Mouse (Mus musculus) hindbrain, embryonic 14.5 days (tissue): ENCODE results near the gene Mfsd9. TPM values are rescaled to one million over a fixed set of nuclear protein-coding genes. Genes with fewer than 3 reads are reported as not detected.
A peak's percentile ranks its signal among the peaks of the same experiment; 100 is the strongest.

Source experiments
- ATAC-seq: fragments of 200-750 bp; cut with Nextera tagmentation; 2 replicates; pipeline ENCODE4 v1.8.0; 2017; ENCODE audit warnings: moderate number of reproducible peaks, mild to moderate bottlenecking, moderate TSS enrichment, moderate library complexity; ENCODE audit not compliant: low FRiP score
- DNase-seq: peaks from one replicate; pipeline ENCODE4 v3.0.0-alpha.2; 2015; ENCODE audit warnings: low spot score
- H3K27ac ChIP-seq: fragments of 300-500 bp; sonication (generic); 2 replicates; pipeline ENCODE4 v1.5.1; 2014; ENCODE audit warnings: mild to moderate bottlenecking, moderate library complexity
- H3K27me3 ChIP-seq: fragments of 300-500 bp; sonication (generic); 2 replicates; pipeline ENCODE4 v1.6.1; 2014; ENCODE audit warnings: mild to moderate bottlenecking, low read length, mixed read lengths; ENCODE audit not compliant: control insufficient read depth, insufficient read depth
- H3K36me3 ChIP-seq: fragments of 300-500 bp; sonication (generic); replicated peaks from 2 replicates; pipeline ENCODE4 v1.6.1; 2014; ENCODE audit not compliant: control insufficient read depth, insufficient read depth
- H3K4me1 ChIP-seq: fragments of 300-500 bp; sonication (generic); replicated peaks from 2 replicates; pipeline ENCODE4 v1.6.1; 2014; ENCODE audit warnings: antibody characterized with exemption, low read length, mixed read lengths; ENCODE audit not compliant: control insufficient read depth, insufficient read depth
- H3K4me2 ChIP-seq: fragments of 300-500 bp; sonication (generic); replicated peaks from 2 replicates; pipeline ENCODE4 v1.6.1; 2014; ENCODE audit warnings: mild to moderate bottlenecking, moderate library complexity
- H3K4me3 ChIP-seq: fragments of 300-500 bp; sonication (generic); replicated peaks from 2 replicates; pipeline ENCODE4 v1.5.1; 2014; ENCODE audit warnings: mild to moderate bottlenecking, low read length
- H3K9ac ChIP-seq: fragments of 300-500 bp; sonication (generic); 2 replicates; pipeline ENCODE4 v1.6.1; 2014
- H3K9me3 ChIP-seq: fragments of 300-500 bp; sonication (generic); 2 replicates; pipeline ENCODE4 v1.6.1; 2016; ENCODE audit warnings: low read length; ENCODE audit not compliant: control insufficient read depth
- WGBS: fragments of 180-500 bp; shearing (Covaris S2); extraction: QIAGEN DNeasy Blood & Tissue Kit; methylation state at CpG from one replicate; pipeline ENCODE4 v1.1.7; 2014; 5-methylcytosine and 5-hydroxymethylcytosine counted together
- polyA plus RNA-seq: library from polyadenylated mRNA; unstranded; fragments of >200 nt; fragmentation: Nextera tagmentation; extraction: Ambion mirVana; gene quantifications from 2 replicates; pipeline ENCODE4 v1.2.1, GENCODE M21; 2014

Mfsd9 gene
- polyA plus RNA-seq, 1 experiment from 2014 or later: 8.6 TPM

DNA sequence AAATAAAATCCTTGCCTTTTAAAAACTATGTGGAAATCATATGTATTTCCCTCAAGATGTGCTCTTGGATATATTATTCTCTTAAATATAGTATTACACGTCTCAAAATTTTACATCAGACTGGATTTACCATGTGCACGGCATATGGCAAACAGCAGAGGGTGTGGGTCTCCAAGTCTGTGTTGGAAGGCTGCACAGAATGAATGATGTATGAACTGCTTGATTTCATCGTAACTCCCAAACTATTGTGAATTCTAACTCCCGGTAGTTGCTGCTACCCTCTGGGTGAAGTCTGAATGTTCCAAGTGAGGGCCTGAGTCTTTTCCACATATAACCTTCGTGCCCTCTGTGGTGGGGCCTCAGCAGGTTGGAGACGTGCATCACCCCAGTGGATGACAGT, 1.5 kb downstream of the Mfsd9 start:
- H3K4me2 ChIP-seq: 0 out of 2 replicates have a peak overlapping the region, but pooled peaks have one; percentile 71
- no peaks in the 10 kb centered on the region for H3K9me3 ChIP-seq
- DNase-seq (no peak), ATAC-seq (no peak)
- 77% methylated on average over 6 of the region's 6 CpGs for WGBS
- no peaks in the 10 kb centered on the region; the same call in 1 of the 2 replicates for H3K36me3 ChIP-seq
- no peak overlapping the region for H3K27ac ChIP-seq
- no peak overlapping the region for H3K9ac ChIP-seq
- no peak overlapping the region for H3K4me3 ChIP-seq
- no peaks in the 10 kb centered on the region for H3K27me3 ChIP-seq
- H3K4me1 ChIP-seq: no peaks in the 10 kb centered on the region; the same call in 1 of the 2 replicates

DNA sequence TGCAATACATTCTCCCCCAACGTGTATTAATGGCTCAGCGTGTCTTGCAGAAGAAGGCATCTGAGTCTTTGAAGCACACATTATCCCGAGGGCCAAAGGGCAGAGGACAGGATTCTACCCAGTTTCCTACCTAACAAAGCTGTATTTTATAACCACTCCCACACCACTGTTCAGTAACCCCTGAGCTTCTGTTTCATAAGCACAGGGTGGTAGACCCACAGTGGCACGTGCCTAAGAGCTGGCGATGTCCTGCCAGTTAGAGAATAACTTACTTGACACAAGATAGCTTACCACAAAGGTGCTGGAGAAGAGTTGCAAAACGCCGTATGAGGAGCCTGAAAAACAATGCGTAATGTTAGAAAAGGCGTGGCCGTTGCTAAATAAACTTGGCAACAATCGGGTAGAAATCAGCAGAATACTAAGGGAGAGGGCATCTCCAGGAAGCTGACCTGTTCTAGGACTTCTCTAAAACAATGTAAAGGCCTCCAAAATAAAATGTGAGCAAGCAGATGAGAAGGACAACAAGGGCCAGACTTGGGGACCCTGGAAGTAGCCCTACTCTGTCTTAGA, 4.5 kb downstream of the Mfsd9 start:
- DNase-seq: no peak
- no peaks in the 10 kb centered on the region for H3K9me3 ChIP-seq
- ATAC-seq: no peak
- H3K27me3 ChIP-seq: no peaks in the 10 kb centered on the region
- 86% methylated on average over 11 of the region's 11 CpGs for WGBS
- no peak overlapping the region for H3K4me2 ChIP-seq
- no peaks in the 10 kb centered on the region; the same call in 1 of the 2 replicates for H3K4me1 ChIP-seq
- no peak overlapping the region for H3K27ac ChIP-seq
- no peak overlapping the region for H3K9ac ChIP-seq
- H3K4me3 ChIP-seq: no peak overlapping the region
- H3K36me3 ChIP-seq: peaks cover 7% of the 10 kb centered on the region; the same call in 1 of the 2 replicates

DNA sequence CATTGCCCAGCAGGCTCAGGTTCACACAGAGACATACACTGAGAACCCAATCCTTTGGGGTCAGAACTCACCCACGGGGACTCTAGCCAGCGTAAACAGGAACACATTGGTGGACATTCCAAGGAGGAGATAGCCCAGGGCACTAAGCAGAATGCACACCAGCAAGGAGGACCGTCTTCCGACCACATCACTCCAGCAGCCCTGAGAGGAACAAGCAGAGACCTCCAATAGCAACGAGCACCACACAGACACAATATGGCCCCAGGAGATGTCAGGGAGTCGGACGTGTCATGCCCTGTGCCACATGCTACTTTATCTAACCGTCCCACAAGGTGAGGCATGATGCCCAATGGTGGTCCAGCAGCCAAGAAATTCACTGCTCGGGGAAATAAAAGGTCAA, 6.2 kb downstream of the Mfsd9 start:
- no peak overlapping the region for H3K9ac ChIP-seq
- no peak overlapping the region for H3K27ac ChIP-seq
- no peak overlapping the region for H3K4me3 ChIP-seq
- 91% methylated on average over 9 of the region's 9 CpGs for WGBS
- no peak for DNase-seq
- no peaks in the 10 kb centered on the region for H3K27me3 ChIP-seq
- H3K4me2 ChIP-seq: no peak overlapping the region
- H3K36me3 ChIP-seq: peaks cover 15% of the 10 kb centered on the region
- H3K9me3 ChIP-seq: peaks cover 2% of the 10 kb centered on the region; the same call in 1 of the 2 replicates
- no peak for ATAC-seq
- no peaks in the 10 kb centered on the region for H3K4me1 ChIP-seq

DNA sequence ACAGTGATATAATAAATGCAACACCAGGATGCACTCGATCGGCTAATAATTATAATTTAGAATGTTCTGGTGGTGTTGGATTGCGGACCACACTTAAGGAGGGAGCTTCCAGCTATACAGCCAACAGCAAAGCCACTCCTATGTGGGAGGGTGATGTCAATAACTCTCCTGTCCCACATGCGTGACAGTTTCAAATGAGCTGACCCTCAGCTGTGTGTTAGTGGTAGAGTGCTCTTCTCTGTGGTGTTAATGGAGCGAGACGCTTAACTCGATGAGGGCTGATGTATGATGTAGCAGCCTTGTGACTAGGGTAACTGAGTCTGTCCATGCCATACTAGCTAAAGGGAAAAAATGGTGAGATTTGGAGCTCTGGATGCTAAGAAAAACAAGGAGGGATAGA, 7.0 kb downstream of the Mfsd9 start:
- H3K27me3 ChIP-seq: no peaks in the 10 kb centered on the region
- WGBS: 94% methylated on average over 7 of the region's 7 CpGs
- H3K9ac ChIP-seq: no peak overlapping the region
- no peak overlapping the region for H3K4me3 ChIP-seq
- H3K4me2 ChIP-seq: no peak overlapping the region
- no peak overlapping the region for H3K27ac ChIP-seq
- peaks cover 24% of the 10 kb centered on the region for H3K36me3 ChIP-seq
- no peak for DNase-seq
- peaks cover 10% of the 10 kb centered on the region for H3K9me3 ChIP-seq
- no peaks in the 10 kb centered on the region for H3K4me1 ChIP-seq
- ATAC-seq: no peak

DNA sequence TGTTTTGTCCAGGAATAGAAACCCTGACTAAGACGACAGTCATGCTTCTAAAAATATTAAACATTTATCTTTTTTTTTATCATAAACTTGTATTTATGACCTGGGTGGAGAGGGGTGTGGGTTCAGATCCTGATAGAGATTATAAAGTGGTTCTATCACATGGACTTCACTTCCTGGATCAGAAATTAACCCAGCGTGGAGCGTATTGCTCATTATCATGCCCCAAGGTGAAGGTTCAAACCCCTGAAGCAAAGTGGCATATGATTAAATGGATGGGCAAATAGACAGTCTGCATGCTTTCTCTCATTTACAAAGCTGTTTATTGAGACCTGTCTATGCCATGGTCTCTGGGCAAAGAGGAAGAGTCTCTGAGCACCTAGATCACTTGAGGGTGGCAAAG, 13.7 kb downstream of the Mfsd9 start:
- no peak for DNase-seq
- H3K27me3 ChIP-seq: no peaks in the 10 kb centered on the region
- no peak overlapping the region for H3K9ac ChIP-seq
- no peaks in the 10 kb centered on the region for H3K4me1 ChIP-seq
- 96% methylated on average over 3 of the region's 3 CpGs for WGBS
- no peak for ATAC-seq
- H3K4me3 ChIP-seq: no peak overlapping the region
- peaks cover 12% of the 10 kb centered on the region for H3K9me3 ChIP-seq
- no peak overlapping the region for H3K27ac ChIP-seq
- peaks cover 29% of the 10 kb centered on the region for H3K36me3 ChIP-seq
- no peak overlapping the region for H3K4me2 ChIP-seq

DNA sequence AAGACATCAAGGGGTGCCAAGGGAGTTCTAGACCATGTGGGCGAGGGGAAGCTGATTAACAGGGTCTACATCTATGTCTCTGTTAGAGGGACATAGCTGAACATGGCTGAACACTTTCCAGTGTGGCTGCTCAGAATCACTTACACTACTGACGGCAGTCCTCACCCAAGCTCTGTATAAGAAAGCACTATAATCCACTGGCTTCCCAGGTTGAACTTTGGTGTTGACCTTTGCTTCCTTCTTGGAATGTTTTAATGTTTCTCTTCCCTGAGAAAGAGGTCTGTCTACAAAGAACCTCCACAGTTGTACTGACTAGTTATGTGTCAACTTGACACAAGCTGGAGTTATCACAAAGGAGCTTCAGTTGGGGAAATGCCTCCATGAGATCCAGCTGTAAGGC, 14.4 kb downstream of the Mfsd9 start:
- H3K9ac ChIP-seq: no peak overlapping the region
- H3K27me3 ChIP-seq: no peaks in the 10 kb centered on the region
- no peak overlapping the region for H3K4me3 ChIP-seq
- no peak overlapping the region for H3K4me2 ChIP-seq
- no peak overlapping the region for H3K27ac ChIP-seq
- ATAC-seq (no peak), DNase-seq (no peak)
- WGBS: 86% methylated on average over 2 of the region's 2 CpGs
- peaks cover 29% of the 10 kb centered on the region for H3K36me3 ChIP-seq
- peaks cover 12% of the 10 kb centered on the region for H3K9me3 ChIP-seq
- H3K4me1 ChIP-seq: no peaks in the 10 kb centered on the region

DNA sequence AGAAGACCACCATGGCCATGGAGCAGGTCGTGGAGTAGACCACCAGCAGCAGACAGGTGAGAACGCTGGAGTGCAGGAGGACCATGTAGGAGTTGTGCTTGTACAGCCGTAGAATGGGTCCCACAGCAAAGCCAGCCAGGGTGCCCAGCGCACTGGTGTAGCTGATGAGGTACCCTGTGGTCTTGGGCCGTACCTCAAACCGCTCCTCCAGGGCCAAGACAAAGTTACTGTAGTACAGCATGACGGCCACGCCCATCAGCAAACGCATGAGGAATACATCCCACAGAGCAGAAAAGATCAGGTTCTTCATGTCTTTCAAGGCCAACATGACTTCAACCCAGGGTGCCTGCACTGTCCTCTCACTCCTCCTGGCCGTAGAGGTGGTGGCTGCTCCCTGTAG, 16.4 kb downstream of the Mfsd9 start:
- Histone ChIP-seq H3K27ac (no peak overlapping the region), H3K4me3 (no peak overlapping the region), H3K27me3 (no peaks in the 10 kb centered on the region), H3K36me3 (peaks cover 18% of the 10 kb centered on the region), H3K4me1 (no peaks in the 10 kb centered on the region), H3K4me2 (no peak overlapping the region), H3K9me3 (peaks cover 8% of the 10 kb centered on the region), H3K9ac (no peak overlapping the region)
- WGBS: 96% methylated on average over 10 of the region's 10 CpGs
- DNase-seq (no peak), ATAC-seq (no peak)

DNA sequence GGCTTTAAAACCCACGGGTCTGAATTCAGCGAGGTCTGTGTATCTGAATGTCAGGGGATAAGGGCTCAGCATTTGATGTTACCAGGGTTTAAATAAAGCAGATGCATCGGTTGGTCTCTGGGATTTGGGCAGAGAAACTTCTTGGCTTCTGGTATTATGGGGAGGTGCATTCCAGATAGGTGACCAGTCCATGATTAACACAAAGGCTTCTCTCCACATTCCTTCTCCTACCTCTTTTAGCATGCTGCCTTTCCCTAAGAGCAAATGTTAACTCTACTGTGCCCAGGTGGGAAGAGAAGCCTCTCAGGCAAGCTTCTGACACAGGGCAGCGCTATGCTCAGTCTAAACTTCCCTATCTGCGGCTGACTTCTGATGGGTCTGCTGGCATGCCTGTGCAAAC, 17.3 kb downstream of the Mfsd9 start:
- whole genome bisulfite sequencing: 94% methylated on average over 5 of the region's 5 CpGs
- H3K36me3 ChIP-seq: peaks cover 11% of the 10 kb centered on the region; the same call in 1 of the 2 replicates
- no peak for ATAC-seq
- no peak overlapping the region for H3K4me3 ChIP-seq
- H3K9ac ChIP-seq: no peak overlapping the region
- no peaks in the 10 kb centered on the region for H3K4me1 ChIP-seq
- no peak for DNase-seq
- no peak overlapping the region for H3K4me2 ChIP-seq
- no peak overlapping the region for H3K27ac ChIP-seq
- H3K27me3 ChIP-seq: no peaks in the 10 kb centered on the region
- H3K9me3 ChIP-seq: no peaks in the 10 kb centered on the region

DNA sequence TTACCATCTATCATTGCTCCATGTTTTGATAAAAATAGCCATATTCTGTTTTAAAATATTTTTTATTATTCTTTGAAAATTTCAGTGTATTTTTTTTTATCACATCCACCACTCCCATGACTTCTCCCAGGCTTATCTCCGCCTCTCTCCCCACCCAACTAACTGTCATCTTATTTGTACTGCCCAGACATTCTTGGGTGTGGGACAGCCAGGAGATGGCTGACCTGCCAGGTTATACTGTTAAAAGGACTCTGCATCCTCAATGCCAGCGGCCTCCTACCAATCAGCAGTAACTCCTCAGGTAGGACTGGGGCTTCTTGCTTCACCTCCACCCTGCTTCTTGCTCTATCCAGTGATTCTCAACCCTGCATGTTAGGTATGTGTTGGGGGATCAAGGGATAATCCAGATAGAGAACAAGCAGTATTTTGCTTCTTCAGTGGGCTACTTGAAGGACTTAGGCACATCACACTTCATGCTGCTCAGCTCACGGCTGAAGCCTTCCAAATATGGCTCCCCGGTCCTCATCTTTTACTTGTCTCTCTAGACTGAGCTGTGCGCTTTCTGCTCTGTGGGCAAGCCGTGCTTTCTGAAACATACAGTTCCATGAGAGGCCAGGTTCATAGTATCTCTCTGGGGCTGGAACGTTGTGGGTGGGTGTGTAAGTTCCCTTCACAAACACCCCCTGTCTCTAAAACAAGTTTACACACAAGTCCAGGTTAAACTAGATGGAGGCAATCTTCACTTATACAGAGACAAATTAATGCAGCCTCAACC, 19.1 kb downstream of the Mfsd9 start:
- ATAC-seq (no peak), DNase-seq (no peak)
- Histone ChIP-seq H3K27ac (no peak overlapping the region), H3K4me1 (no peaks in the 10 kb centered on the region), H3K36me3 (peaks cover 11% of the 10 kb centered on the region; the same call in 1 of the 2 replicates), H3K9ac (no peak overlapping the region), H3K4me2 (no peak overlapping the region), H3K9me3 (no peaks in the 10 kb centered on the region), H3K27me3 (no peaks in the 10 kb centered on the region), H3K4me3 (no peak overlapping the region)
- 92% methylated on average over 7 of the region's 7 CpGs for WGBS
